Mouse (Mus musculus) bone marrow, adult 2 months (tissue): ENCODE results near the gene Dynlt1b.
"Not testable (repeated sequence)": the region's sequence is repeated elsewhere in the genome, so short reads cannot be mapped to it uniquely, and the experiment has no call there.

Experiments
- CTCF ChIP-seq: fragments of 200-500 bp; IDR thresholded peaks from 2 replicates; pipeline ENCODE4 v1.5.1; 2011; ENCODE audit warnings: low read length, control low read depth; ENCODE audit not compliant: control insufficient read depth, insufficient read depth
- POLR2A ChIP-seq: fragments of 200-500 bp; IDR thresholded peaks from 2 replicates; pipeline ENCODE4 v1.6.1; 2011; ENCODE audit warnings: low read depth, mild to moderate bottlenecking, control low read depth, low read length, borderline replicate concordance; ENCODE audit not compliant: control insufficient read depth

DNA sequence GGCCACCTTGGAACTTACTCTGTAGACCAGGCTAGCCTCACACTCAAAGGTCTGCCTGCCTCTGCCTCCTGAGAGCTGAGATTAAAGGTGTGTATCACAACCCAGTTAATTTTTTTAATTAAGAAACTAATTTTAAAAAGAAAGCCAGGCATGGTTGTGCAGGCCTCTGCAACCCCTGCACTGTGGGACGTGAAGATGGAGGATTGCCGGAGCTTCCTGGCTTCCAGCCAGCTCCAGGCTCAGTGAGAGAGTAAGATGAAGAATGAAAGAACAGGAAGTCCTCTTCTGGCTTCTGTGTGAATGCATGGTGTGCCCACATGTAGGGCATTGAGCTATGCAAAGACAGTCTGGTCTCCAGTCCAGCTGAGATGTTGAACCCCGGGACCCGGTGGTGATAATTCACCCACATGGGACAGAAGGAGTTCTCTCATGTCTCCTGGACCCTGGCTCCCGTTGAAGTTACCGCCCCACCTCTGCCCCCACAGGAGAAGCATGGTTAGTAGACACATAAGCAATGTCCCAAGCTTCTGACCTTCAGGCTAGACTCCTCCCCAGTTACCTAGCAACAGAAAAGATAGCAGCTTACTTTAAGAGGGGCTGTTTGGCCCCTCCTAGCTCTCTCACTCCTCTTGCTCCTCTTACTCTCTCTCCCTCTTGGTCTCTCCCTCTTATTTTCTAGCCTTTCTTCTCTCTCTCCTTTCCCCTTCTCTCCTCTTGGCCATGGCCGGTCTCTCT is 51.1 kb downstream of the Dynlt1b start:
- TF ChIP-seq CTCF, POLR2A: not testable (repeated sequence)
